Mouse (Mus musculus): Measurements from ENCODE around the gene Samd13.

Samd13 gene

GRCm38 (mm10) chr3:146621966-146622365 is 63.4 kb downstream of the Samd13 start:
- in situ Hi-C loops (cut with MboI; ENCODE audit: low pct_unique_long_range_greater_than_20kb in 1 of 2, low sequenced_read_pairs in 2 of 2, unreplicated experiment in 1 of 2), result no loop called here

- in situ Hi-C loops (cut with MboI; ENCODE audit: low pct_unique_long_range_greater_than_20kb in 1 of 2, low sequenced_read_pairs in 2 of 2, unreplicated experiment in 1 of 2), result no loop called here
Measured at GRCm38 (mm10) chr3:146620555-146621249, 64.7 kb downstream of the Samd13 start.

GRCm38 (mm10) chr3:146620101-146620500 is 65.3 kb downstream of the Samd13 start:
- in situ Hi-C loops (cut with MboI; ENCODE audit: low pct_unique_long_range_greater_than_20kb in 1 of 2, low sequenced_read_pairs in 2 of 2, unreplicated experiment in 1 of 2), result no loop called here

GRCm38 (mm10) chr3:146618357-146618756 is 67.0 kb downstream of the Samd13 start:
- in situ Hi-C loops (cut with MboI; ENCODE audit: low pct_unique_long_range_greater_than_20kb in 1 of 2, low sequenced_read_pairs in 2 of 2, unreplicated experiment in 1 of 2), result no loop called here

- in situ Hi-C loops (cut with MboI; ENCODE audit: low pct_unique_long_range_greater_than_20kb in 1 of 2, low sequenced_read_pairs in 2 of 2, unreplicated experiment in 1 of 2), result no loop called here
Measured at GRCm38 (mm10) chr3:146617946-146618345, 67.4 kb downstream of the Samd13 start.

GRCm38 (mm10) chr3:146616533-146617283 is 68.7 kb downstream of the Samd13 start:
- in situ Hi-C loops (cut with MboI; ENCODE audit: low pct_unique_long_range_greater_than_20kb in 1 of 2, low sequenced_read_pairs in 2 of 2, unreplicated experiment in 1 of 2), result no loop called here

GRCm38 (mm10) chr3:146615496-146615895 is 69.9 kb downstream of the Samd13 start, which contains the start of gene Dnase2b:
Dnase2b (minus strand) TSS chr3:146615596.
- in situ Hi-C loops (cut with MboI; ENCODE audit: low pct_unique_long_range_greater_than_20kb in 1 of 2, low sequenced_read_pairs in 2 of 2, unreplicated experiment in 1 of 2), result no loop called here

- in situ Hi-C loops (cut with MboI; ENCODE audit: low pct_unique_long_range_greater_than_20kb in 1 of 2, low sequenced_read_pairs in 2 of 2, unreplicated experiment in 1 of 2), result no loop called here
Measured at GRCm38 (mm10) chr3:146611821-146612220, 73.6 kb downstream of the Samd13 start.

- in situ Hi-C loops (cut with MboI; ENCODE audit: low pct_unique_long_range_greater_than_20kb in 1 of 2, low sequenced_read_pairs in 2 of 2, unreplicated experiment in 1 of 2), result no loop called here
Measured at GRCm38 (mm10) chr3:146611261-146611660, 74.1 kb downstream of the Samd13 start.

- in situ Hi-C loops (cut with MboI; ENCODE audit: low pct_unique_long_range_greater_than_20kb in 1 of 2, low sequenced_read_pairs in 2 of 2, unreplicated experiment in 1 of 2), result no loop called here
Measured at GRCm38 (mm10) chr3:146610322-146610721, 75.1 kb downstream of the Samd13 start.

- in situ Hi-C loops (cut with MboI; ENCODE audit: low pct_unique_long_range_greater_than_20kb in 1 of 2, low sequenced_read_pairs in 2 of 2, unreplicated experiment in 1 of 2), result no loop called here
Measured at GRCm38 (mm10) chr3:146607368-146607767, 78.0 kb downstream of the Samd13 start.

- in situ Hi-C loops (cut with MboI; ENCODE audit: low pct_unique_long_range_greater_than_20kb in 1 of 2, low sequenced_read_pairs in 2 of 2, unreplicated experiment in 1 of 2), result no loop called here
Measured at GRCm38 (mm10) chr3:146604647-146605046, 80.7 kb downstream of the Samd13 start.

- in situ Hi-C loops (cut with MboI; ENCODE audit: low pct_unique_long_range_greater_than_20kb in 1 of 2, low sequenced_read_pairs in 2 of 2, unreplicated experiment in 1 of 2), result no loop called here
Measured at GRCm38 (mm10) chr3:146602531-146602930, 82.9 kb downstream of the Samd13 start.

- in situ Hi-C loops (cut with MboI; ENCODE audit: low pct_unique_long_range_greater_than_20kb in 1 of 2, low sequenced_read_pairs in 2 of 2, unreplicated experiment in 1 of 2), result no loop called here
Measured at GRCm38 (mm10) chr3:146601205-146601604, 84.2 kb downstream of the Samd13 start.

GRCm38 (mm10) chr3:146599198-146599900 is 86.0 kb downstream of the Samd13 start:
- in situ Hi-C loops (cut with MboI; ENCODE audit: low pct_unique_long_range_greater_than_20kb in 1 of 2, low sequenced_read_pairs in 2 of 2, unreplicated experiment in 1 of 2), result no loop called here

- in situ Hi-C loops (cut with MboI; ENCODE audit: low pct_unique_long_range_greater_than_20kb in 1 of 2, low sequenced_read_pairs in 2 of 2, unreplicated experiment in 1 of 2), result no loop called here
Measured at GRCm38 (mm10) chr3:146598411-146598810, 87.0 kb downstream of the Samd13 start.

- in situ Hi-C loops (cut with MboI; ENCODE audit: low pct_unique_long_range_greater_than_20kb in 1 of 2, low sequenced_read_pairs in 2 of 2, unreplicated experiment in 1 of 2), result no loop called here
Measured at GRCm38 (mm10) chr3:146596864-146597263, 88.5 kb downstream of the Samd13 start.

- in situ Hi-C loops (cut with MboI; ENCODE audit: low pct_unique_long_range_greater_than_20kb in 1 of 2, low sequenced_read_pairs in 2 of 2, unreplicated experiment in 1 of 2), result no loop called here
Measured at GRCm38 (mm10) chr3:146596387-146596786, 89.0 kb downstream of the Samd13 start.

GRCm38 (mm10) chr3:146595440-146595839 is 90.0 kb downstream of the Samd13 start:
- in situ Hi-C loops (cut with MboI; ENCODE audit: low pct_unique_long_range_greater_than_20kb in 1 of 2, low sequenced_read_pairs in 2 of 2, unreplicated experiment in 1 of 2), result no loop called here
